Mouse (Mus musculus) CH12.LX (cell line): ENCODE data around the gene Vil1. TPM values are rescaled to one million over a fixed set of nuclear protein-coding genes. Genes with fewer than 3 reads are reported as not detected.

Source experiments
- DNase-seq: peaks from one replicate; pipeline ENCODE4 v3.0.0-alpha.2; 2013; ENCODE audit errors: extremely low read depth
- H3K27ac ChIP-seq: 2 replicates; pipeline ENCODE4 v1.5.1; 2012; ENCODE audit warnings: low read depth, mild to moderate bottlenecking, control low read depth, moderate library complexity; ENCODE audit not compliant: insufficient read depth
- H3K27me3 ChIP-seq: replicated peaks from 2 replicates; pipeline ENCODE3; 2012; ENCODE audit warnings: inconsistent platforms
- H3K36me3 ChIP-seq, 2 experiments: replicated peaks in 1 of 2; 2 replicates each; pipeline versions ENCODE3 to v1.6.1; 2012; ENCODE audit warnings: inconsistent platforms in 1 of 2, low read length in 1 of 2, mild to moderate bottlenecking in 1 of 2, mixed read lengths in 1 of 2, moderate library complexity in 1 of 2; ENCODE audit not compliant: control insufficient read depth in 1 of 2, insufficient read depth in 1 of 2
- H3K4me1 ChIP-seq, 2 experiments: 2 replicates each; pipeline ENCODE4 v1.6.1; 2012; ENCODE audit warnings: inconsistent platforms in 1 of 2, moderate library complexity in 1 of 2; ENCODE audit not compliant: insufficient read depth in 2 of 2, control insufficient read depth in 1 of 2
- H3K4me2 ChIP-seq: 2 replicates; pipeline ENCODE4 v1.6.1; 2012; ENCODE audit warnings: low read depth, mild to moderate bottlenecking, control low read depth; ENCODE audit not compliant: poor library complexity, insufficient read depth, severe bottlenecking
- H3K4me3 ChIP-seq, 3 experiments: fragments of 150-350 bp in 1 of 3; sonication (generic) in 1 of 3; replicated peaks in 1 of 3; 2 replicates each; pipeline versions ENCODE3 to v1.5.1; 2011 to 2012; ENCODE audit warnings: low read depth in 2 of 3, low read length in 2 of 3, mild to moderate bottlenecking in 2 of 3, moderate library complexity in 2 of 3, control low read depth in 1 of 3, improper control_type of control experiment in 1 of 3, inconsistent platforms in 1 of 3, mixed read lengths in 1 of 3; ENCODE audit not compliant: poor library complexity in 1 of 3
- H3K79me2 ChIP-seq: replicated peaks from 2 replicates; pipeline ENCODE4 v1.6.1; 2012; ENCODE audit warnings: mild to moderate bottlenecking, moderate library complexity; ENCODE audit not compliant: control insufficient read depth, poor library complexity, insufficient read depth, severe bottlenecking; ENCODE audit errors: extremely low read depth
- H3K9ac ChIP-seq: 2 replicates; pipeline ENCODE4 v1.6.1; 2012; ENCODE audit warnings: low read depth, mild to moderate bottlenecking, control low read depth, moderate library complexity; ENCODE audit not compliant: insufficient read depth
- H3K9me3 ChIP-seq: replicated peaks from 2 replicates; pipeline ENCODE3; 2012; ENCODE audit warnings: low read length, inconsistent platforms, mixed read lengths
- CHD1 ChIP-seq: IDR thresholded peaks from 2 replicates; pipeline ENCODE4 v1.6.1; 2012; ENCODE audit warnings: low read depth, low read length, improper control_type of control experiment, inconsistent platforms
- CHD2 ChIP-seq: IDR thresholded peaks from 2 replicates; pipeline ENCODE4 v1.6.1; 2011; ENCODE audit warnings: low read length, improper control_type of control experiment
- CTCF ChIP-seq, 2 experiments: IDR thresholded peaks in 1 of 2; conservative IDR thresholded peaks in 1 of 2; 2 replicates each; pipeline ENCODE4 v1.5.1; 2011 to 2012; ENCODE audit warnings: low read depth in 2 of 2, low read length in 2 of 2, improper control_type of control experiment in 1 of 2, inconsistent platforms in 1 of 2, mild to moderate bottlenecking in 1 of 2, moderate library complexity in 1 of 2
- E2F4 ChIP-seq: IDR thresholded peaks from 2 replicates; pipeline ENCODE4 v1.6.1; 2011; ENCODE audit warnings: low read depth, low read length, improper control_type of control experiment; ENCODE audit not compliant: insufficient replicate concordance
- ELF1 ChIP-seq: IDR thresholded peaks from 2 replicates; pipeline ENCODE4 v1.6.1; 2014; ENCODE audit warnings: low read depth, mild to moderate bottlenecking, inconsistent platforms, low read length, improper control_type of control experiment
- ETS1 ChIP-seq: conservative IDR thresholded peaks from 2 replicates; pipeline ENCODE4 v1.6.1; 2012; ENCODE audit warnings: low read depth, mild to moderate bottlenecking, inconsistent platforms, low read length, improper control_type of control experiment, moderate library complexity
- GABPA ChIP-seq: IDR thresholded peaks from 2 replicates; pipeline ENCODE4 v1.6.1; 2012; ENCODE audit warnings: low read depth, low read length, improper control_type of control experiment, inconsistent platforms; ENCODE audit not compliant: insufficient replicate concordance
- HCFC1 ChIP-seq: IDR thresholded peaks from 2 replicates; pipeline ENCODE4 v1.6.1; 2012; ENCODE audit warnings: low read depth, mild to moderate bottlenecking, inconsistent platforms, low read length, improper control_type of control experiment
- IRF4 ChIP-seq: IDR thresholded peaks from 2 replicates; pipeline ENCODE4 v1.6.1; 2014; ENCODE audit warnings: low read depth, mild to moderate bottlenecking, inconsistent platforms, low read length, improper control_type of control experiment
- JUND ChIP-seq: conservative IDR thresholded peaks from 2 replicates; pipeline ENCODE4 v1.6.1; 2011; ENCODE audit warnings: low read depth, low read length, improper control_type of control experiment
- MAZ ChIP-seq: IDR thresholded peaks from 2 replicates; pipeline ENCODE4 v1.6.1; 2012; ENCODE audit warnings: low read depth, mild to moderate bottlenecking, inconsistent platforms, low read length, improper control_type of control experiment, moderate library complexity
- MEF2A ChIP-seq: IDR thresholded peaks from 2 replicates; pipeline ENCODE4 v1.6.1; 2014; ENCODE audit warnings: low read depth, mild to moderate bottlenecking, inconsistent platforms, low read length, improper control_type of control experiment, borderline replicate concordance
- MYC ChIP-seq: IDR thresholded peaks from 2 replicates; pipeline ENCODE4 v1.6.1; 2011; ENCODE audit warnings: low read depth, mild to moderate bottlenecking, improper control_type of control experiment, low read length
- NELFE ChIP-seq: IDR thresholded peaks from 2 replicates; pipeline ENCODE4 v1.6.1; 2011; ENCODE audit warnings: low read depth, low read length, improper control_type of control experiment
- POLR2A ChIP-seq: IDR thresholded peaks from 2 replicates; pipeline ENCODE4 v1.6.1; 2011; ENCODE audit warnings: low read depth, mild to moderate bottlenecking, improper control_type of control experiment, low read length
- RAD21 ChIP-seq: IDR thresholded peaks from 2 replicates; pipeline ENCODE4 v1.6.1; 2011; ENCODE audit warnings: low read depth, mild to moderate bottlenecking, low read length, improper control_type of control experiment, moderate library complexity
- RCOR1 ChIP-seq: conservative IDR thresholded peaks from 2 replicates; pipeline ENCODE4 v1.6.1; 2012; ENCODE audit warnings: low read depth, mild to moderate bottlenecking, inconsistent platforms, low read length, improper control_type of control experiment
- SIN3A ChIP-seq: IDR thresholded peaks from 2 replicates; pipeline ENCODE4 v1.6.1; 2012; ENCODE audit warnings: low read length, improper control_type of control experiment, inconsistent platforms
- SMC3 ChIP-seq: IDR thresholded peaks from 2 replicates; pipeline ENCODE4 v1.6.1; 2011; ENCODE audit warnings: low read depth, low read length, improper control_type of control experiment
- UBTF ChIP-seq: IDR thresholded peaks from 2 replicates; pipeline ENCODE4 v1.6.1; 2012; ENCODE audit warnings: low read depth, mild to moderate bottlenecking, inconsistent platforms, low read length, improper control_type of control experiment, moderate library complexity
- USF1 ChIP-seq: IDR thresholded peaks from 2 replicates; pipeline ENCODE4 v1.6.1; 2014; ENCODE audit warnings: low read depth, mild to moderate bottlenecking, inconsistent platforms, low read length, improper control_type of control experiment
- USF2 ChIP-seq: conservative IDR thresholded peaks from 2 replicates; pipeline ENCODE4 v1.6.1; 2011; ENCODE audit warnings: low read depth, low read length, improper control_type of control experiment
- ZKSCAN1 ChIP-seq: IDR thresholded peaks from 2 replicates; pipeline ENCODE4 v1.6.1; 2012; ENCODE audit warnings: low read depth, inconsistent platforms, low read length, improper control_type of control experiment, borderline replicate concordance
- ZMIZ1 ChIP-seq: IDR thresholded peaks from 2 replicates; pipeline ENCODE4 v1.6.1; 2012; ENCODE audit warnings: low read depth, mild to moderate bottlenecking, inconsistent platforms, low read length, improper control_type of control experiment
- ZNF384 ChIP-seq: IDR thresholded peaks from 2 replicates; pipeline ENCODE4 v1.6.1; 2012; ENCODE audit warnings: low read depth, low read length, improper control_type of control experiment, inconsistent platforms
- dilution Hi-C: fragments of 300-500 bp; cut with MboI; formaldehyde crosslinking; loops from 2 replicates; pipeline ENCODE4 v1.14.3; 2020; ENCODE audit warnings: low sequenced_read_pairs; ENCODE audit not compliant: extremely low pct_unique_long_range_greater_than_20kb, extremely low pct_ligation_motif_present
- in situ Hi-C: fragments of 300-500 bp; cut with MboI; formaldehyde crosslinking; loops from 3 replicates; pipeline ENCODE4 v1.14.3; 2019; ENCODE audit warnings: low sequenced_read_pairs, low pct_ligation_motif_present, low pct_unique_long_range_greater_than_20kb, mixed read lengths
- polyA plus RNA-seq: library from polyadenylated mRNA; unstranded; fragments of >175 nt; gene quantifications from 2 replicates; pipeline ENCODE4 v1.2.1, GENCODE M21; 2012; ENCODE audit warnings: low read depth; ENCODE audit not compliant: insufficient read length
- total RNA-seq, 2 experiments: library from RNA; depleted of rRNA; stranded (reverse); fragments of 300-350 nt in 1 of 2; fragments of >200 nt in 1 of 2; gene quantifications; 2 replicates each; pipeline ENCODE4 v1.2.3; 2012 to 2014

Gene Vil1
- total and polyA plus RNA-seq, 3 experiments = 0.08 to 0.10 TPM; not detected in 1

DNA sequence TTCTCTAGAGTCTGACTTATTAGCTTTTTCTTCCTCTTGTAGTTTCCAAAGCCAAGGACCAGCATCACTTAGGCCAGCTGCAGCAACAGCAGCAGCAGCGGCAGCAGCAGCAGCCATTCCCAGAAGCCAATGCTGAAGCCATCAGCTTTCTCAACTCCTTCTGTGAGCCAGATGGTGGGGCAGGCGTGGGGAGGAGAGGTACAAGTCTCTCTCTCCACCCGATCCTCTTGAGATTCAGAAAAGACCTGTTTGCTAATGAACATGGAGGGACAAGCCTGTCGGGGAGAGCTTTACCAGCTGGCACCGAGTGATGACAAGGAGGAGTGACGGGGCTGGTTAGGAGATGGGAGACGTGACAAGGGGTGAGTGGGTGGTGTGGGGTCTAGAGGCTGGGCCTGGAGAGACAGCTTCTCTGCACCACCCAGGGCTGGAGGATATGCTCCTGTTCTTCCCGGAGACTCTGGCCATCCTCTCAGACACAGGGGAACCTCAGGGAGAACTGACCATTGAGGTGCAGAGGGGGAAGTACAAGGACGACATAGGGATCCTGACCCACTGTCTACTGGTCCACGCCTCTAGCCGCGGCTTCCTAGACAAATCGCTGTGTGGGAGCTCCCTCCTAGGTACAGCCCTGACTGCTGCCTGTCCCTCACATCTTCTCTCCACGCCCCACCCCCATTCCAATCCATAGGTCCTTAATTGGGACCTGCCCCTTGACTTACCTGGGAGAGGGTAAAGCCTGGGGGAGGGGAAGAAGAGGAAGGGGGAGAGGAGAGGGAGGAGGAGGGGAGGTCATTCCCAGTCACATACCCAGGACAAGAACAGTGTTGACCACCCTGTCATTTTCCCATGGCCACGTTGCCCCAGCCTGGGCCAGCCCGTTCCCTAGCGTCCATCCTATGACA is 46.6 kb upstream of the Vil1 start:
- dilution Hi-C loops (no loop called here), in situ Hi-C loops (loop anchor here (5.0 kb wide), 1 partner anchor 55 kb away; the partner anchor contains the start of gene Tmbim1)
- H3K4me1 ChIP-seq = peaks cover 40 to 72% of the 10 kb centered on the region in 2 experiments
- H3K9me3 ChIP-seq = no peaks in the 10 kb centered on the region
- H3K79me2 ChIP-seq = no peaks in the 10 kb centered on the region
- no peak overlapping the region for H3K9ac ChIP-seq
- no peak overlapping the region for H3K4me2 ChIP-seq
- no peak for TF ChIP-seq CTCF (conservative IDR thresholded peaks at IDR 0.05 in 1 of 2, IDR thresholded peaks at IDR 0.05 in 1 of 2; ENCODE audit: low read depth in 2 of 2, low read length in 2 of 2)
- no peak for TF ChIP-seq GABPA
- no peak for TF ChIP-seq IRF4
- TF ChIP-seq HCFC1 = no peak
- TF ChIP-seq POLR2A = no peak
- TF ChIP-seq E2F4 = no peak
- TF ChIP-seq USF1 = no peak
- TF ChIP-seq SMC3 = no peak
- no peak for TF ChIP-seq ZMIZ1
- TF ChIP-seq USF2 = no peak
- TF ChIP-seq CHD1 = no peak
- no peak for TF ChIP-seq UBTF
- no peak for TF ChIP-seq RCOR1
- no peak for TF ChIP-seq JUND
- TF ChIP-seq RAD21 = no peak
- H3K27me3 ChIP-seq = no peaks in the 10 kb centered on the region
- no peak overlapping the region for H3K4me3 ChIP-seq
- H3K27ac ChIP-seq = no peak overlapping the region
- peaks cover 0 to 2% of the 10 kb centered on the region in 2 experiments for H3K36me3 ChIP-seq
- DNase-seq = no peak

DNA sequence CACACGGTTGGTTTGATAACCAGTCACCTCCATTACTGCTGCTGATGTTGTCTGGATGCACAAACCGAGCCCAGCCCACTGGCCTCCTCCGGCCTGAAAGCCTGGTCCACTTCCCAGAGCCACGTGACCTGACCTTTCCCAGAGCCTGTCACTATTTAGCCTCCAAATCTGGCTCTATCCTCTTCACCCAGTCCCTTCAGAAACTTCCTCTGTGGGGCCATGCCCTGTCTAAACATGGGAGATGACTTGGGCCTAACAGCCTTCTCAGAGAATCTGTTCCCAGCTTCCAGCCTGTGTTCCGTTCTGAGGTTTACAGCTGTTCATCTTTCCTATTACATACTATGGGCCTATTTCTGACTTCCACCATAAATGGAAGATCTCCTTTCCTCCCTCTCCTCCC is 45.7 kb upstream of the Vil1 start:
- H3K27ac ChIP-seq = no peak overlapping the region

More for the DNA sequence above, 45.7 kb upstream of the Vil1 start:
- in situ Hi-C loops (loop anchor here (5.0 kb wide), 1 partner anchor 56 kb away; the partner anchor contains the start of gene Tmbim1), dilution Hi-C loops (no loop called here)
- Histone ChIP-seq H3K27me3 (no peaks in the 10 kb centered on the region), H3K4me1 (peaks cover 43 to 73% of the 10 kb centered on the region in 2 experiments), H3K4me2 (no peak overlapping the region), H3K4me3 (no peak overlapping the region), H3K9ac (no peak overlapping the region), H3K9me3 (no peaks in the 10 kb centered on the region), H3K36me3 (peaks cover 0 to 3% of the 10 kb centered on the region in 2 experiments), H3K79me2 (no peaks in the 10 kb centered on the region)
- DNase-seq = no peak
- no peak for TF ChIP-seq RCOR1
- TF ChIP-seq ZNF384 = no peak
- no peak for TF ChIP-seq RAD21
- no peak for TF ChIP-seq MAZ
- TF ChIP-seq E2F4 = no peak
- TF ChIP-seq SIN3A = no peak
- no peak for TF ChIP-seq MYC
- no peak for TF ChIP-seq MEF2A
- TF ChIP-seq CHD1 = no peak
- TF ChIP-seq JUND = no peak
- no peak for TF ChIP-seq CHD2
- TF ChIP-seq ELF1 = no peak
- no peak for TF ChIP-seq ZKSCAN1
- no peak for TF ChIP-seq NELFE
- TF ChIP-seq CTCF (conservative IDR thresholded peaks at IDR 0.05 in 1 of 2, IDR thresholded peaks at IDR 0.05 in 1 of 2; ENCODE audit: low read depth in 2 of 2, low read length in 2 of 2) = no peak
- no peak for TF ChIP-seq ETS1
- no peak for TF ChIP-seq GABPA
- TF ChIP-seq IRF4 = no peak
